Mouse (Mus musculus) spleen, adult 2 months (tissue): ENCODE measurements around the gene Slc29a3. TPM values are rescaled to one million over a fixed set of nuclear protein-coding genes. Genes with fewer than 3 reads are reported as not detected.

Source experiments
- DNase-seq, 2 experiments: peaks; one replicate each; pipeline versions ENCODE4 v3.0.0 to v3.0.0-alpha.2; 2012 to 2021; ENCODE audit warnings: low spot score in 2 of 2, low read depth in 1 of 2
- H3K27ac ChIP-seq: fragments of 200-500 bp; 2 replicates; pipeline ENCODE4 v1.5.1; 2012; ENCODE audit warnings: low read length, inconsistent platforms; ENCODE audit not compliant: insufficient read depth
- H3K27me3 ChIP-seq: fragments of 200-500 bp; 2 replicates; pipeline ENCODE4 v1.6.1; 2012; ENCODE audit warnings: mild to moderate bottlenecking, moderate library complexity, low read length, inconsistent platforms; ENCODE audit not compliant: control insufficient read depth, insufficient read depth
- H3K36me3 ChIP-seq: fragments of 200-500 bp; 2 replicates; pipeline ENCODE4 v1.6.1; 2012; ENCODE audit warnings: mild to moderate bottlenecking, low read length, inconsistent platforms; ENCODE audit not compliant: control insufficient read depth, insufficient read depth
- H3K4me1 ChIP-seq: fragments of 200-500 bp; 2 replicates; pipeline ENCODE4 v1.6.1; 2011; ENCODE audit warnings: inconsistent platforms; ENCODE audit not compliant: control insufficient read depth, insufficient read depth, insufficient read length
- H3K4me3 ChIP-seq: fragments of 200-500 bp; 2 replicates; pipeline ENCODE4 v1.5.1; 2011; ENCODE audit warnings: mild to moderate bottlenecking, inconsistent platforms; ENCODE audit not compliant: insufficient read depth, insufficient read length; ENCODE audit errors: extremely low read depth
- CTCF ChIP-seq: fragments of 200-500 bp; IDR thresholded peaks from 2 replicates; pipeline ENCODE4 v1.5.1; 2011; ENCODE audit warnings: mild to moderate bottlenecking, inconsistent platforms; ENCODE audit not compliant: insufficient read depth, insufficient read length, insufficient replicate concordance; ENCODE audit errors: extremely low read depth
- POLR2A ChIP-seq: fragments of 200-500 bp; IDR thresholded peaks from 2 replicates; pipeline ENCODE4 v1.6.1; 2011; ENCODE audit warnings: low read depth, low read length, inconsistent platforms
- WGBS: fragments of 180-500 bp; shearing (Covaris S2); methylation state at CpG from one replicate; pipeline ENCODE4 v1.1.7; 2018; 5-methylcytosine and 5-hydroxymethylcytosine counted together
- polyA plus RNA-seq: library from polyadenylated mRNA; depleted of rRNA; stranded (reverse); fragments of >200 nt; gene quantifications from 2 replicates; pipeline ENCODE4 v1.2.3, GENCODE M21; 2012; rRNA removed

Gene Slc29a3
- 19.9 and 21.8 TPM in 2 replicates for polyA plus RNA-seq

- Histone ChIP-seq H3K4me1 (peaks cover 11% of the 10 kb centered on the region; the same call in 1 of the 2 replicates), H3K27me3 (no peaks in the 10 kb centered on the region), H3K36me3 (peaks cover 3% of the 10 kb centered on the region; the same call in 1 of the 2 replicates), H3K4me3 (peak within 1 kb of the TSS; percentile 92), H3K27ac (peak within 1 kb of the TSS; percentile 84)
- TF ChIP-seq POLR2A (peak; percentile 94), CTCF (peak; percentile 16; the same call in 1 of the 2 replicates)
- 3% methylated on average over 41 of the region's 41 CpGs for WGBS
- DNase-seq, result peak; percentile 84 to 98
Measured at GRCm38 (mm10) chr10:60752040-60753020, at the start of gene Slc29a3. TSS of gene Slc29a3 (minus strand) at chr10:60752794.

- Histone ChIP-seq H3K36me3 (no peaks in the 10 kb centered on the region), H3K27me3 (no peaks in the 10 kb centered on the region), H3K4me1 (no peaks in the 10 kb centered on the region), H3K4me3 (no peak overlapping the region), H3K27ac (no peak overlapping the region)
- 62% methylated on average over 12 of the region's 12 CpGs for WGBS
- no peak for TF ChIP-seq POLR2A
- TF ChIP-seq CTCF, result no peak
- DNase-seq, result no peak
Measured at GRCm38 (mm10) chr10:60801898-60802412, 49.4 kb upstream of the Slc29a3 start.

- no peaks in the 10 kb centered on the region for H3K4me1 ChIP-seq
- 26% methylated on average over 11 of the region's 11 CpGs for WGBS
Measured at GRCm38 (mm10) chr10:60801168-60801897, 48.7 kb upstream of the Slc29a3 start.

GRCm38 (mm10) chr10:60800295-60801167 is 47.9 kb upstream of the Slc29a3 start:
- DNase-seq, result no peak
- H3K36me3 ChIP-seq, result no peaks in the 10 kb centered on the region
- WGBS, result 23% methylated on average over 19 of the region's 19 CpGs
- H3K4me3 ChIP-seq, result no peak overlapping the region
- TF ChIP-seq POLR2A, result no peak
- no peak for TF ChIP-seq CTCF
- no peaks in the 10 kb centered on the region for H3K27me3 ChIP-seq
- no peak overlapping the region for H3K27ac ChIP-seq
- H3K4me1 ChIP-seq, result no peaks in the 10 kb centered on the region

More at GRCm38 (mm10) chr10:60801168-60801897, 48.7 kb upstream of the Slc29a3 start:
- no peak overlapping the region for H3K4me3 ChIP-seq
- no peaks in the 10 kb centered on the region for H3K27me3 ChIP-seq
- DNase-seq, result no peak
- no peaks in the 10 kb centered on the region for H3K36me3 ChIP-seq
- TF ChIP-seq CTCF, result no peak
- no peak for TF ChIP-seq POLR2A
- no peak overlapping the region for H3K27ac ChIP-seq

- no peak overlapping the region for H3K4me3 ChIP-seq
- WGBS, result 87% methylated on average over 14 of the region's 14 CpGs
- no peaks in the 10 kb centered on the region for H3K4me1 ChIP-seq
Measured at GRCm38 (mm10) chr10:60797682-60798422, 45.3 kb upstream of the Slc29a3 start.

More at GRCm38 (mm10) chr10:60797682-60798422, 45.3 kb upstream of the Slc29a3 start:
- no peak for TF ChIP-seq CTCF
- TF ChIP-seq POLR2A, result no peak
- no peaks in the 10 kb centered on the region for H3K36me3 ChIP-seq
- no peak overlapping the region for H3K27ac ChIP-seq
- H3K27me3 ChIP-seq, result no peaks in the 10 kb centered on the region
- DNase-seq, result no peak
